Mouse (Mus musculus): ENCODE measurements around the gene Tbl1xr1.

Gene Tbl1xr1

GRCm38 (mm10) chr3:22221557-22221956, 145.1 kb downstream of the Tbl1xr1 start:
- DNase-seq (ENCODE audit: low spot score), result no peak

- DNase-seq (ENCODE audit: low spot score), result no peak
Measured at GRCm38 (mm10) chr3:22222351-22222750, 145.9 kb downstream of the Tbl1xr1 start.

GRCm38 (mm10) chr3:22223023-22223422, 146.6 kb downstream of the Tbl1xr1 start:
- no peak for DNase-seq (ENCODE audit: low spot score)

- DNase-seq (ENCODE audit: low spot score), result no peak
Measured at GRCm38 (mm10) chr3:22228052-22228451, 151.6 kb downstream of the Tbl1xr1 start.

- DNase-seq (ENCODE audit: low spot score), result no peak
Measured at GRCm38 (mm10) chr3:22230635-22231034, 154.2 kb downstream of the Tbl1xr1 start.

- DNase-seq (ENCODE audit: low spot score), result no peak
Measured at GRCm38 (mm10) chr3:22238106-22238900, 161.9 kb downstream of the Tbl1xr1 start.

All from T-cell, adult 2 months (primary cell).